ENCODE assay signal across 7 mouse cellular contexts in the genomic region with DNA sequence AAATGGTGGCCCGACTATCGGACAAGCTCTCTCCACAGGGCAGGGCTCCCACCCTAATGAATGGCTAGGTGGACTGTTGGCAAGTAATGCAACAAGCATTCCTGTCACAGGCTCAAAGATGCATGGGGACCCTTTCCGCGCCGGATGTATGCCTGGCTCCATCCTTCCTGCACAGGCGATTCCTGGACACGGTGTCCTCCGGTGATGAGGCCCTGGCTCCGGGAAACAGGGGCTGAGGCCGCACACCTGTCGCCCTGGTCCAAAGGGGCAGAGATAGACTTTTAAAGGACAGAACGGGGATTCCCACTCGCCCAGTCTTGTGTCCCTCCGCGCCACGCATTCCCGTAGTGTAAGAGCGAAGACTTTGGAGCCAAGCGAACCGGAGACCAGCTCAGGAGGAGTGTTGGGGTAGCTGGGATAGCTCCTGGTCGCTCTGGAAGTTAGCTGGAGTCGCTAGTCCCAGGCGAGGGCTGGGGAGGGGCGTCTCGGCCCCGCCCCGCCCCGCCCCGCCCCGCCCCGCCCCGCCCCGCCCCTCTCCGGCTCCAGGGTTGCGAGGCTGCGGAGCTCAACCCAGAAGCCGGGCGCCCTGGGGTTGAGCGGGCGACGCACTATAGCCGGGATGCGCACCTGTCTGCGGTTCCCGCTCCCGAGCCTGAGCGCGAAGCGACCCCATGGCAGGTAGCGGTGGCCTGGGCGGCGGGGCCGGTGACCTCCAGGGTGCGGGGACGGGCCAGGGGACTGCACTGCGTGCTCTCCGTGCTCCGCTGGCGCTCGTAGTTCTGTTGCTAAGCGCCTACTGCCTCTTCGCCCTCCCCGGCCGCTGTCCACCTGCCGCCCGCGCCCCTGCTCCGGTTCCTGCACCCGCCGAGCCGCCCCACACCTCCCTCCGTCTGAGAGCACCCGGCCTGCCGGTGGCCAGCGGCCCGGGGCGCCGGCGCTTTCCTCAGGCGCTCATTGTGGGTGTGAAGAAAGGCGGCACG. TPM values are rescaled to one million over a fixed set of nuclear protein-coding genes. Genes with fewer than 3 reads are reported as not detected.
DNase-seq lines count a peak whose midpoint lies in the region; ATAC-seq and TF ChIP-seq lines count a peak whose summit lies in the region.

A gene (plus strand): TSS at position 574 of the 980 bp plus-strand sequence.

- no peak within 1 kb of the TSS for H3K27ac ChIP-seq in CH12.LX (ENCODE audit: insufficient read depth, low read depth)
- H3K27ac ChIP-seq in embryonic facial prominence, embryonic 15.5 days (replicated peaks) = peak within 1 kb of the TSS; percentile 74
- no peak within 1 kb of the TSS for H3K27ac ChIP-seq in midbrain, postnatal 0 days (ENCODE audit: low read depth, low read length)

- no peak for TF ChIP-seq POLR2A in CH12.LX (IDR thresholded peaks at IDR 0.05; ENCODE audit: low read depth, low read length)

- peak; percentile 80 for ATAC-seq in embryonic facial prominence, embryonic 15.5 days (ENCODE audit: insufficient number of reproducible peaks, low FRiP score, low TSS enrichment, low read depth)
- ATAC-seq in midbrain, postnatal 0 days (ENCODE audit: low FRiP score) = no peak

- under 1% methylated on average over 68 of the region's 82 CpGs for WGBS in embryonic facial prominence, embryonic 15.5 days
- 1% methylated on average over 68 of the region's 82 CpGs for WGBS in midbrain, postnatal 0 days

- H3K9me3 ChIP-seq in CH12.LX (replicated peaks; ENCODE audit: low read length) = no peaks in the 10 kb centered on the region
- H3K9me3 ChIP-seq in embryonic facial prominence, embryonic 15.5 days (replicated peaks) = no peaks in the 10 kb centered on the region
- no peaks in the 10 kb centered on the region for H3K9me3 ChIP-seq in midbrain, postnatal 0 days (ENCODE audit: low read length)

- dilution Hi-C loops in CH12.LX (cut with MboI; ENCODE audit: extremely low pct_ligation_motif_present, extremely low pct_unique_long_range_greater_than_20kb, low sequenced_read_pairs) = no loop called here

- H3K4me3 ChIP-seq in C2C12 (ENCODE audit: insufficient read depth, poor library complexity, severe bottlenecking) (no peak within 1 kb of the TSS), CH12.LX (replicated peaks in 1 of 3; ENCODE audit: low read depth in 2 of 3, low read length in 2 of 3, poor library complexity in 1 of 3) (peak within 1 kb of the TSS; percentile 23 to 59 (median 33))
- H3K4me3 ChIP-seq in embryonic facial prominence, embryonic 15.5 days (replicated peaks) = peak within 1 kb of the TSS; percentile 60
- H3K4me3 ChIP-seq in midbrain, postnatal 0 days (ENCODE audit: low read depth, low read length) = peak within 1 kb of the TSS; percentile 41

- peaks cover 6 to 14% of the 10 kb centered on the region in 2 experiments for H3K4me1 ChIP-seq in CH12.LX (ENCODE audit: control insufficient read depth in 1 of 2, insufficient read depth in 2 of 2)
- H3K4me1 ChIP-seq in embryonic facial prominence, embryonic 15.5 days = peaks cover 56% of the 10 kb centered on the region
- H3K4me1 ChIP-seq in midbrain, postnatal 0 days (ENCODE audit: insufficient read depth, low read length) = 0 out of 2 replicates have a peak, but pooled peaks cover 3% of the 10 kb centered on the region

- H3K36me3 ChIP-seq in C2C12 (ENCODE audit: control insufficient read depth, insufficient read depth) (no peaks in the 10 kb centered on the region), CH12.LX (replicated peaks in 1 of 2; ENCODE audit: control insufficient read depth in 1 of 2, insufficient read depth in 1 of 2, low read length in 1 of 2) (no peaks in the 10 kb centered on the region)
- no peaks in the 10 kb centered on the region for H3K36me3 ChIP-seq in embryonic facial prominence, embryonic 15.5 days
- H3K36me3 ChIP-seq in midbrain, postnatal 0 days (ENCODE audit: insufficient read depth, low read length) = no peaks in the 10 kb centered on the region

- TF ChIP-seq RAD21 in CH12.LX (IDR thresholded peaks at IDR 0.05; ENCODE audit: low read depth, low read length) = no peak

- TF ChIP-seq CTCF in C2C12 (IDR thresholded peaks at IDR 0.05; ENCODE audit: control insufficient read depth, insufficient read depth, insufficient read length) (no peak), CH12.LX (conservative IDR thresholded peaks at IDR 0.05 in 1 of 2, IDR thresholded peaks at IDR 0.05 in 1 of 2; ENCODE audit: low read depth in 2 of 2, low read length in 2 of 2) (no peak)
- no peak for TF ChIP-seq CTCF in midbrain, postnatal 0 days (IDR thresholded peaks at IDR 0.05)

- peak within 1 kb of the TSS; percentile 4; the same call in 1 of the 2 replicates for H3K9ac ChIP-seq in CH12.LX (ENCODE audit: insufficient read depth, low read depth)
- H3K9ac ChIP-seq in embryonic facial prominence, embryonic 15.5 days = peak within 1 kb of the TSS; percentile 57
- H3K9ac ChIP-seq in midbrain, postnatal 0 days (replicated peaks; ENCODE audit: low read length, poor library complexity, severe bottlenecking) = no peak within 1 kb of the TSS

- no peaks in the 10 kb centered on the region for H3K79me3 ChIP-seq in C2C12 (ENCODE audit: low read depth)

- H3K27me3 ChIP-seq in C2C12 (ENCODE audit: control insufficient read depth, insufficient read depth, insufficient read length) (peaks cover 71% of the 10 kb centered on the region), CH12.LX (replicated peaks) (peaks cover 83% of the 10 kb centered on the region)
- peaks cover 44% of the 10 kb centered on the region for H3K27me3 ChIP-seq in embryonic facial prominence, embryonic 15.5 days
- peaks cover 58% of the 10 kb centered on the region for H3K27me3 ChIP-seq in midbrain, postnatal 0 days (ENCODE audit: insufficient read depth, low read length)

- no peak for DNase-seq in CH12.LX (ENCODE audit: extremely low read depth)
- peak; percentile 42 to 69 for DNase-seq in kidney, postnatal 25 days
- no peak for DNase-seq in midbrain, postnatal 0 days (ENCODE audit: low spot score)
- DNase-seq in gastrocnemius, postnatal 10 days = no peak
- no peak for DNase-seq in urinary bladder, postnatal 14 days (ENCODE audit: low spot score)

- peak within 1 kb of the TSS; percentile 95 for H3K4me2 ChIP-seq in CH12.LX (ENCODE audit: insufficient read depth, low read depth, poor library complexity, severe bottlenecking)
- peak within 1 kb of the TSS; percentile 95 for H3K4me2 ChIP-seq in embryonic facial prominence, embryonic 15.5 days (replicated peaks)
- peak within 1 kb of the TSS; percentile 83 for H3K4me2 ChIP-seq in midbrain, postnatal 0 days (ENCODE audit: low read depth, low read length, poor library complexity, severe bottlenecking)

- TF ChIP-seq EP300 in CH12.LX (IDR thresholded peaks at IDR 0.05; ENCODE audit: low read length) = no peak

- no peaks in the 10 kb centered on the region for H3K79me2 ChIP-seq in C2C12 (ENCODE audit: control insufficient read depth, insufficient read depth)
- no peaks in the 10 kb centered on the region for H3K79me2 ChIP-seq in CH12.LX (replicated peaks; ENCODE audit: control insufficient read depth, extremely low read depth, insufficient read depth, poor library complexity, severe bottlenecking)

- H3ac ChIP-seq in C2C12 (ENCODE audit: control insufficient read depth, insufficient read length, low read depth) = peak within 1 kb of the TSS; percentile 26

- in situ Hi-C loops in CH12.LX (cut with MboI; ENCODE audit: low pct_ligation_motif_present, low pct_unique_long_range_greater_than_20kb, low sequenced_read_pairs) = no loop called here

TF ChIP-seq in C2C12, 6 proteins besides CTCF, POLR2A, EP300 and RAD21:
- no peak for TF ChIP-seq USF1 (IDR thresholded peaks at IDR 0.05; ENCODE audit: low read depth)
- no peak for TF ChIP-seq MAX (IDR thresholded peaks at IDR 0.05)
- no peak for TF ChIP-seq FOSL1 (IDR thresholded peaks at IDR 0.05; ENCODE audit: insufficient read depth, low read length, poor library complexity, severe bottlenecking)
- no peak for TF ChIP-seq MYOD1 (IDR thresholded peaks at IDR 0.05; ENCODE audit: control insufficient read depth, insufficient read length, low read depth)
- TF ChIP-seq CEBPB (IDR thresholded peaks at IDR 0.05; ENCODE audit: low read depth) = no peak
- TF ChIP-seq MYOG (IDR thresholded peaks at IDR 0.05; ENCODE audit: control insufficient read depth, extremely low read depth, insufficient read length) = no peak

TF ChIP-seq in CH12.LX, 34 proteins besides CTCF, POLR2A, EP300 and RAD21 (continues in another document):
- TF ChIP-seq CHD2 (IDR thresholded peaks at IDR 0.05; ENCODE audit: low read length) (no peak), JUND (conservative IDR thresholded peaks at IDR 0.05; ENCODE audit: low read depth, low read length) (no peak), MAZ (IDR thresholded peaks at IDR 0.05; ENCODE audit: low read depth, low read length) (no peak), MYC (IDR thresholded peaks at IDR 0.05; ENCODE audit: low read depth, low read length) (no peak), TBP (conservative IDR thresholded peaks at IDR 0.05; ENCODE audit: low read depth, low read length) (no peak), UBTF (IDR thresholded peaks at IDR 0.05; ENCODE audit: low read depth, low read length) (no peak), NELFE (IDR thresholded peaks at IDR 0.05; ENCODE audit: low read depth, low read length) (no peak), ETS1 (conservative IDR thresholded peaks at IDR 0.05; ENCODE audit: low read depth, low read length) (no peak), E2F4 (IDR thresholded peaks at IDR 0.05; ENCODE audit: insufficient replicate concordance, low read depth, low read length) (no peak), IRF4 (IDR thresholded peaks at IDR 0.05; ENCODE audit: low read depth, low read length) (no peak), TCF12 (IDR thresholded peaks at IDR 0.05; ENCODE audit: low read depth, low read length) (no peak), ZKSCAN1 (IDR thresholded peaks at IDR 0.05; ENCODE audit: borderline replicate concordance, low read depth, low read length) (no peak), KAT2A (IDR thresholded peaks at IDR 0.05; ENCODE audit: insufficient replicate concordance, low read length) (no peak), RCOR1 (conservative IDR thresholded peaks at IDR 0.05; ENCODE audit: low read depth, low read length) (no peak), MXI1 (IDR thresholded peaks at IDR 0.05; ENCODE audit: low read depth, low read length) (no peak), USF1 (IDR thresholded peaks at IDR 0.05; ENCODE audit: low read depth, low read length) (no peak), GABPA (IDR thresholded peaks at IDR 0.05; ENCODE audit: insufficient replicate concordance, low read depth, low read length) (no peak)

RNA-seq across cellular contexts. Expression of the gene that starts here (rescaled TPM):
- polyA plus RNA-seq in C2C12 (2012; fragmentation: generic; extraction: Trizol) (not detected), CH12.LX (2012; ENCODE audit: insufficient read length, low read depth) (not detected in 2 replicates)
- total RNA-seq in CH12.LX (2012; rRNA removed) (0.30 TPM in 1 of 2 replicates, not detected in the other), CH12.LX (2014; rRNA removed) (not detected in 2 replicates)
- 26.4 and 30.4 TPM in 2 replicates for polyA plus RNA-seq in embryonic facial prominence, embryonic 15.5 days (2015; fragmentation: Nextera tagmentation; extraction: Ambion mirVana)
- total RNA-seq in midbrain, postnatal 0 days (2014; rRNA removed) = 0.49 TPM in 1 of 2 replicates, not detected in the other
- 0.22 and 0.50 TPM in 2 replicates for polyA plus RNA-seq in midbrain, postnatal 0 days (2015; fragmentation: Nextera tagmentation; extraction: Ambion mirVana)
- under 1 TPM in 1 of 2 experiments, not detected in 1; 0.32 TPM for total RNA-seq in gastrocnemius, postnatal 10 days (2021)

Comparison
In these comparisons a context has a peak if more than half of its experiments do, and no peak if none do; other contexts are left out.
1. RNA of the gene that starts here (polyA plus RNA-seq): 26.4 to 30.4 TPM in embryonic facial prominence, embryonic 15.5 days; 0.22 to 0.50 TPM in midbrain, postnatal 0 days, not detected in CH12.LX and not detected in C2C12 (single experiment); every median in the first group is over 10 times any median in the second.
2. DNase-seq: peak in kidney, postnatal 25 days (2 of 2); none in CH12.LX (single experiment), midbrain, postnatal 0 days (single experiment), gastrocnemius, postnatal 10 days (single experiment) and urinary bladder, postnatal 14 days (single experiment).
3. Peak in every context shown above with its lines, with median percentiles within 50 percentile points of each other: H3K4me2 ChIP-seq.